Comparison of ENCODE assay signal across 10 mouse cellular contexts in the genomic region with DNA sequence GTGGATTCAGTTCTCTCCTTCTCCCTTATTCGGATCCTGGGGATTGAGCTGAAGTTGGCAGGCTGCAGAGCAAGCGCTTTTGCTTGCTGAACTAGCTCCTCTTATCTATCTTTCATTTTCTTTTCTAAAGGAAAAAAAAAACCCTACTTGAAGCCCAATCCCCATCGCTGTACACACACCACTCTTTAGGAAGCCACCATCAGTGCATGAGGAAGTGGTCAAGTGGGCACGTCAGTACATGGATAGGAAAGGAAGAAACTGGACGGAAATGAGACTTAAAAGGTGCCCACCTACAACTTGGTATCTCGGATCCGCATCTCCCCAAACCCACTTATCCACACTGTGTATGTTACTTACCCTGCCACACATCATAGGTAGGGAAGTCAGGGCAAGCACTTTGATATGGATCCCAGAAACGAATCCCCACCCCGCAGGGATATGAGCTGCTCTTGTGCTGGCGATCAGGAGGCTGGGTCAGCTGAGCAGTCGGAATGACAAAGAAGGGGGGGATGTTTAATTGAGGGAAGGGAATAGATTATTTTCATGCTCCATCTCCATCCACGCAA.
DNase-seq lines count a peak whose midpoint lies in the region; ATAC-seq lines count a peak whose summit lies in the region.
"Had no signal": no experiment of that assay in that cellular context is flagged by ENCODE, and none has a peak within 500 bp of the region (broad histone marks: within the 10 kb centered on the region; RNA-seq: fewer than 3 reads in every experiment).

No protein-coding gene starts in this region.

- 0 out of 2 replicates have a peak, but pooled peaks cover 1% of the 10 kb centered on the region for H3K27me3 ChIP-seq in heart, embryonic 10.5 days (ENCODE audit: insufficient read depth, poor library complexity, severe bottlenecking)
- H3K27me3 ChIP-seq in forebrain, embryonic 16.5 days (replicated peaks; ENCODE audit: control insufficient read depth, insufficient read depth, low read length): no peaks in the 10 kb centered on the region
- peaks cover 23% of the 10 kb centered on the region for H3K27me3 ChIP-seq in megakaryocyte, embryonic 14.5 days (replicated peaks)

- no peak for ATAC-seq in forebrain, embryonic 16.5 days
- no peak for ATAC-seq in inflammation-experienced regulatory T-cells, adult 6 months

- peaks cover 69% of the 10 kb centered on the region for H3K4me1 ChIP-seq in heart, embryonic 10.5 days
- H3K4me1 ChIP-seq in forebrain, embryonic 16.5 days (replicated peaks; ENCODE audit: control insufficient read depth, insufficient read depth, low read length): peaks cover 65% of the 10 kb centered on the region
- peaks cover 28% of the 10 kb centered on the region for H3K4me1 ChIP-seq in megakaryocyte, embryonic 14.5 days

- H3K9me3 ChIP-seq in heart, embryonic 10.5 days: no peaks in the 10 kb centered on the region
- H3K9me3 ChIP-seq in forebrain, embryonic 16.5 days (ENCODE audit: control insufficient read depth, low read length): no peaks in the 10 kb centered on the region
- no peaks in the 10 kb centered on the region for H3K9me3 ChIP-seq in megakaryocyte, embryonic 14.5 days

- intact Hi-C loops in heart, postnatal 36 days (cut with DNase I): no loop called here

- no peaks in the 10 kb centered on the region for H3K36me3 ChIP-seq in heart, embryonic 10.5 days
- H3K36me3 ChIP-seq in forebrain, embryonic 16.5 days (ENCODE audit: control insufficient read depth, insufficient read depth): no peaks in the 10 kb centered on the region
- no peaks in the 10 kb centered on the region for H3K36me3 ChIP-seq in megakaryocyte, embryonic 14.5 days (replicated peaks; ENCODE audit: low read length)

- no peak for DNase-seq in heart, embryonic 10.5 days (ENCODE audit: low spot score)
- DNase-seq in heart, postnatal 36 days: no peak
- peak; percentile 39 for DNase-seq in 416B (ENCODE audit: low read depth)
- DNase-seq in cerebellum, postnatal 25 days: no peak
- no peak for DNase-seq in adrenal gland, postnatal 25 days
- DNase-seq: lung, adult 2 months had no signal

- H3K9ac ChIP-seq in forebrain, embryonic 16.5 days (replicated peaks; ENCODE audit: low read depth, low read length): peak overlapping the region; percentile 36; the same call in 1 of the 2 replicates

- H3K4me2 ChIP-seq in forebrain, embryonic 16.5 days (ENCODE audit: low read length): peak overlapping the region; percentile 37

- WGBS in heart, embryonic 10.5 days: 33% methylated on average over 12 of the region's 12 CpGs
- 23% methylated on average over 12 of the region's 12 CpGs for WGBS in forebrain, embryonic 16.5 days

- peak overlapping the region; percentile 78 for H3K27ac ChIP-seq in heart, embryonic 10.5 days
- peak overlapping the region; percentile 93 for H3K27ac ChIP-seq in forebrain, embryonic 16.5 days (ENCODE audit: low read length)

- peak overlapping the region; percentile 33 for H3K4me3 ChIP-seq in heart, embryonic 10.5 days
- H3K4me3 ChIP-seq in forebrain, embryonic 16.5 days (replicated peaks; ENCODE audit: low read length): no peak overlapping the region; the same call in 1 of the 2 replicates
- H3K4me3 ChIP-seq in megakaryocyte, embryonic 14.5 days (replicated peaks): peak overlapping the region; percentile 68
- H3K4me3 ChIP-seq: erythroblast, embryonic 14.5 days had no signal
